Mouse (Mus musculus): Measurements from ENCODE around the gene Ccnt1. TPM values are rescaled to one million over a fixed set of nuclear protein-coding genes. Genes with fewer than 3 reads are reported as not detected.
"Not testable (repeated sequence)": the region's sequence is repeated elsewhere in the genome, so short reads cannot be mapped to it uniquely, and the experiment has no call there.

Ccnt1 gene
- polyA plus RNA-seq, 1 experiment, result 14.3 TPM

- no peak for DNase-seq (ENCODE audit: low spot score)
Measured at GRCm38 (mm10) chr15:98545151-98545550, 25.6 kb downstream of the Ccnt1 start.

GRCm38 (mm10) chr15:98543341-98543740, 27.4 kb downstream of the Ccnt1 start:
- no peak for DNase-seq (ENCODE audit: low spot score)

- no peak for DNase-seq (ENCODE audit: low spot score)
Measured at GRCm38 (mm10) chr15:98541064-98541463, 29.7 kb downstream of the Ccnt1 start.

- DNase-seq (ENCODE audit: low spot score), result no peak
Measured at GRCm38 (mm10) chr15:98537923-98538322, 32.8 kb downstream of the Ccnt1 start.

- DNase-seq (ENCODE audit: low spot score), result no peak
Measured at GRCm38 (mm10) chr15:98536828-98537510, 33.8 kb downstream of the Ccnt1 start.

- DNase-seq (ENCODE audit: low spot score), result no peak
Measured at GRCm38 (mm10) chr15:98535921-98536320, 34.8 kb downstream of the Ccnt1 start.

- DNase-seq (ENCODE audit: low spot score), result peak; percentile 91
Measured at GRCm38 (mm10) chr15:98533881-98534627, 36.7 kb downstream of the Ccnt1 start, which contains the start of gene Kansl2. TSS of gene Kansl2 (minus strand) at chr15:98534264.

GRCm38 (mm10) chr15:98533035-98533531, 37.6 kb downstream of the Ccnt1 start:
- no peak for DNase-seq (ENCODE audit: low spot score)

- no peak for DNase-seq (ENCODE audit: low spot score)
Measured at GRCm38 (mm10) chr15:98532281-98532680, 38.4 kb downstream of the Ccnt1 start.

- no peak for DNase-seq (ENCODE audit: low spot score)
Measured at GRCm38 (mm10) chr15:98528066-98528563, 42.6 kb downstream of the Ccnt1 start.

GRCm38 (mm10) chr15:98527056-98527771, 43.5 kb downstream of the Ccnt1 start:
- no peak for DNase-seq (ENCODE audit: low spot score)

GRCm38 (mm10) chr15:98526057-98526456, 44.7 kb downstream of the Ccnt1 start:
- no peak for DNase-seq (ENCODE audit: low spot score)

GRCm38 (mm10) chr15:98521245-98521644, 49.5 kb downstream of the Ccnt1 start:
- DNase-seq (ENCODE audit: low spot score), result no peak

- no peak for DNase-seq (ENCODE audit: low spot score)
Measured at GRCm38 (mm10) chr15:98517380-98518355, 53.1 kb downstream of the Ccnt1 start.

GRCm38 (mm10) chr15:98514845-98515244, 55.9 kb downstream of the Ccnt1 start:
- not testable (repeated sequence) for DNase-seq (ENCODE audit: low spot score)

GRCm38 (mm10) chr15:98514146-98514545, 56.6 kb downstream of the Ccnt1 start:
- no peak for DNase-seq (ENCODE audit: low spot score)

GRCm38 (mm10) chr15:98513676-98514075, 57.0 kb downstream of the Ccnt1 start:
- DNase-seq (ENCODE audit: low spot score), result not testable (repeated sequence)

- no peak for DNase-seq (ENCODE audit: low spot score)
Measured at GRCm38 (mm10) chr15:98512799-98513321, 57.9 kb downstream of the Ccnt1 start.

GRCm38 (mm10) chr15:98512232-98512631, 58.5 kb downstream of the Ccnt1 start:
- no peak for DNase-seq (ENCODE audit: low spot score)

- no peak for DNase-seq (ENCODE audit: low spot score)
Measured at GRCm38 (mm10) chr15:98511386-98511928, 59.3 kb downstream of the Ccnt1 start.

All from urinary bladder, adult 2 months (tissue).